Mouse (Mus musculus) CH12.LX (cell line): Measurements from ENCODE around the gene Uck2.

Experiments
- CTCF ChIP-seq, 2 experiments: IDR thresholded peaks in 1 of 2; conservative IDR thresholded peaks in 1 of 2; 2 replicates each; pipeline ENCODE4 v1.5.1; 2011 to 2012; ENCODE audit warnings: low read depth in 2 of 2, low read length in 2 of 2, improper control_type of control experiment in 1 of 2, inconsistent platforms in 1 of 2, mild to moderate bottlenecking in 1 of 2, moderate library complexity in 1 of 2
- E2F4 ChIP-seq: IDR thresholded peaks from 2 replicates; pipeline ENCODE4 v1.6.1; 2011; ENCODE audit warnings: low read depth, low read length, improper control_type of control experiment; ENCODE audit not compliant: insufficient replicate concordance
- EP300 ChIP-seq: IDR thresholded peaks from 2 replicates; pipeline ENCODE4 v1.6.1; 2011; ENCODE audit warnings: low read length, improper control_type of control experiment
- ETS1 ChIP-seq: conservative IDR thresholded peaks from 2 replicates; pipeline ENCODE4 v1.6.1; 2012; ENCODE audit warnings: low read depth, mild to moderate bottlenecking, inconsistent platforms, low read length, improper control_type of control experiment, moderate library complexity
- MAFK ChIP-seq: IDR thresholded peaks from 2 replicates; pipeline ENCODE4 v1.6.1; 2011; ENCODE audit warnings: low read length, improper control_type of control experiment; ENCODE audit not compliant: insufficient replicate concordance
- MEF2A ChIP-seq: IDR thresholded peaks from 2 replicates; pipeline ENCODE4 v1.6.1; 2014; ENCODE audit warnings: low read depth, mild to moderate bottlenecking, inconsistent platforms, low read length, improper control_type of control experiment, borderline replicate concordance
- MXI1 ChIP-seq: IDR thresholded peaks from 2 replicates; pipeline ENCODE4 v1.6.1; 2011; ENCODE audit warnings: mild to moderate bottlenecking, low read depth, low read length, improper control_type of control experiment
- PAX5 ChIP-seq: IDR thresholded peaks from 2 replicates; pipeline ENCODE4 v1.6.1; 2012; ENCODE audit warnings: low read length, inconsistent platforms, mixed read lengths
- POLR2A ChIP-seq: IDR thresholded peaks from 2 replicates; pipeline ENCODE4 v1.6.1; 2011; ENCODE audit warnings: low read depth, mild to moderate bottlenecking, improper control_type of control experiment, low read length
- POLR2AphosphoS2 ChIP-seq: IDR thresholded peaks from 2 replicates; pipeline ENCODE4 v1.6.1; 2011; ENCODE audit warnings: low read depth, low read length, improper control_type of control experiment
- RAD21 ChIP-seq: IDR thresholded peaks from 2 replicates; pipeline ENCODE4 v1.6.1; 2011; ENCODE audit warnings: low read depth, mild to moderate bottlenecking, low read length, improper control_type of control experiment, moderate library complexity
- TCF12 ChIP-seq: IDR thresholded peaks from 2 replicates; pipeline ENCODE4 v1.6.1; 2014; ENCODE audit warnings: low read depth, mild to moderate bottlenecking, inconsistent platforms, low read length, improper control_type of control experiment
- USF1 ChIP-seq: IDR thresholded peaks from 2 replicates; pipeline ENCODE4 v1.6.1; 2014; ENCODE audit warnings: low read depth, mild to moderate bottlenecking, inconsistent platforms, low read length, improper control_type of control experiment
- ZC3H11A ChIP-seq: IDR thresholded peaks from 2 replicates; pipeline ENCODE4 v1.6.1; 2012; ENCODE audit warnings: low read depth, mild to moderate bottlenecking, inconsistent platforms, low read length, improper control_type of control experiment

GRCm38 (mm10) chr1:167234344-167234743 is 50.8 kb downstream of the Uck2 start:
- TF ChIP-seq ETS1 (no peak), POLR2A (no peak), RAD21 (no peak), USF1 (no peak), MXI1 (no peak), EP300 (no peak), ZC3H11A (no peak), MEF2A (no peak), POLR2AphosphoS2 (no peak), CTCF (conservative IDR thresholded peaks at IDR 0.05 in 1 of 2, IDR thresholded peaks at IDR 0.05 in 1 of 2; ENCODE audit: low read depth in 2 of 2, low read length in 2 of 2) (no peak), E2F4 (no peak), MAFK (no peak), PAX5 (no peak), TCF12 (no peak)
